Mouse (Mus musculus): ENCODE measurements at regions not wholly inside any gene's neighbourhood (a gene's known extent, or its start where the extent isn't known, plus 50 kb on each side); places are given as distances from the start of the nearest gene placed in this dataset.
A peak's percentile ranks its signal among the peaks of the same experiment; 100 is the strongest.

- peak; percentile 2 for DNase-seq (ENCODE audit: low spot score)
These were observed 50.9 kb upstream of the Vmn2r9 start for GRCm38 (mm10) chr5:108903134-108903923.

All from gastrocnemius, adult 18-20 months (tissue).